Mouse (Mus musculus): Measurements from ENCODE around the gene Eif5b. TPM values are rescaled to one million over a fixed set of nuclear protein-coding genes. Genes with fewer than 3 reads are reported as not detected.

The Eif5b gene
- total RNA-seq, 4 experiments from 2014 or later = 51.0 to 57.4 (median 54.5) TPM

Other genes starting within 250 kb of the Eif5b start
- 1 to 10 TPM; 3.7 to 4.3 (median 4.0) TPM for gene Tsga10, start 131.6 kb upstream of the Eif5b start, total RNA-seq (2022)
- 10 to 100 TPM; 12.8 to 16.5 (median 13.7) TPM for gene Lipt1, start 126.3 kb upstream of the Eif5b start, total RNA-seq (2022)
- 1 to 10 TPM; 2.9 to 4.1 (median 3.5) TPM for gene Mitd1, start 107.6 kb upstream of the Eif5b start, total RNA-seq (2022)
- gene Mrpl30, start 107.5 kb upstream of the Eif5b start, total RNA-seq (2022) = 100 to 1,000 TPM; 398 to 451 (median 428) TPM
- gene Lyg2, start 81.5 kb upstream of the Eif5b start, total RNA-seq (2022) = not detected
- not detected for gene Lyg1, start 40.3 kb upstream of the Eif5b start, total RNA-seq (2022)
- gene Txndc9, start 117 bp upstream of the Eif5b start, total RNA-seq (2022) = 10 to 100 TPM; 54.6 to 63.0 (median 59.3) TPM
- gene Rev1, start 131.8 kb downstream of the Eif5b start, total RNA-seq (2022) = 10 to 100 TPM; 14.0 to 18.1 (median 16.8) TPM

All from heart, adult 8-10 months (tissue).